Mouse (Mus musculus): ENCODE results near the gene Psmb5. TPM values are rescaled to one million over a fixed set of nuclear protein-coding genes. Genes with fewer than 3 reads are reported as not detected.

Psmb5 gene
- polyA plus RNA-seq, 1 experiment from 2014 or later = 399 TPM

MicroRNAs within 50 kb of the gene (microRNA counts, 519-probe panel; counts per million panel counts)
- not detected for microRNA mmu-miR-686

Small RNAs within 50 kb of the gene (microRNA-seq; reads per million reads assigned to microRNA genes)
- gene Mir686 (not detected), gene Mir6948 (not detected)

Other genes with a start within 250 kb of the Psmb5 start
- gene Slc7a7, start 200.2 kb downstream of the Psmb5 start, polyA plus RNA-seq (2016; fragmentation: Nextera tagmentation; extraction: Ambion mirVana) = 4.2 and 5.4 TPM in 2 replicates
- 274 and 307 TPM in 2 replicates for gene Mrpl52, start 191.1 kb downstream of the Psmb5 start, polyA plus RNA-seq (2016; fragmentation: Nextera tagmentation; extraction: Ambion mirVana)
- 76.0 and 79.2 TPM in 2 replicates for gene Mmp14, start 186.4 kb downstream of the Psmb5 start, polyA plus RNA-seq (2016; fragmentation: Nextera tagmentation; extraction: Ambion mirVana)
- gene Lrp10, start 153.9 kb downstream of the Psmb5 start, polyA plus RNA-seq (2016; fragmentation: Nextera tagmentation; extraction: Ambion mirVana) = 26.2 and 29.8 TPM in 2 replicates
- 26.1 and 29.9 TPM in 2 replicates for gene Rem2, start 141.9 kb downstream of the Psmb5 start, polyA plus RNA-seq (2016; fragmentation: Nextera tagmentation; extraction: Ambion mirVana)
- 122 and 125 TPM in 2 replicates for gene Prmt5, start 100.5 kb downstream of the Psmb5 start, polyA plus RNA-seq (2016; fragmentation: Nextera tagmentation; extraction: Ambion mirVana)
- 43.5 and 47.5 TPM in 2 replicates for gene Haus4, start 63.4 kb downstream of the Psmb5 start, polyA plus RNA-seq (2016; fragmentation: Nextera tagmentation; extraction: Ambion mirVana)
- gene Ajuba, start 40.5 kb downstream of the Psmb5 start, polyA plus RNA-seq (2016; fragmentation: Nextera tagmentation; extraction: Ambion mirVana) = 37.5 and 47.3 TPM in 2 replicates
- 9.0 and 9.2 TPM in 2 replicates for gene 4931414P19Rik, start 12.0 kb downstream of the Psmb5 start, polyA plus RNA-seq (2016; fragmentation: Nextera tagmentation; extraction: Ambion mirVana)
- 0.04 TPM in 1 of 2 replicates, not detected in the other for gene Psmb11, start 3.4 kb upstream of the Psmb5 start, polyA plus RNA-seq (2016; fragmentation: Nextera tagmentation; extraction: Ambion mirVana)
- gene Gm17606, start 22.9 kb upstream of the Psmb5 start, polyA plus RNA-seq (2016; fragmentation: Nextera tagmentation; extraction: Ambion mirVana) = not detected in 2 replicates
- gene Cdh24, start 23.3 kb upstream of the Psmb5 start, polyA plus RNA-seq (2016; fragmentation: Nextera tagmentation; extraction: Ambion mirVana) = 9.8 and 10.7 TPM in 2 replicates
- 87.5 and 89.7 TPM in 2 replicates for gene 1700123O20Rik, start 68.2 kb upstream of the Psmb5 start, polyA plus RNA-seq (2016; fragmentation: Nextera tagmentation; extraction: Ambion mirVana)
- 188 and 190 TPM in 2 replicates for gene Acin1, start 68.9 kb upstream of the Psmb5 start, polyA plus RNA-seq (2016; fragmentation: Nextera tagmentation; extraction: Ambion mirVana)
- gene Gm29776, start 80.8 kb upstream of the Psmb5 start, polyA plus RNA-seq (2016; fragmentation: Nextera tagmentation; extraction: Ambion mirVana) = not detected in 2 replicates
- not detected in 2 replicates for gene Cebpe, start 94.2 kb upstream of the Psmb5 start, polyA plus RNA-seq (2016; fragmentation: Nextera tagmentation; extraction: Ambion mirVana)
- gene Slc7a8, start 163.9 kb upstream of the Psmb5 start, polyA plus RNA-seq (2016; fragmentation: Nextera tagmentation; extraction: Ambion mirVana) = 2.3 and 2.7 TPM in 2 replicates
- gene Rnf212b, start 196.1 kb upstream of the Psmb5 start, polyA plus RNA-seq (2016; fragmentation: Nextera tagmentation; extraction: Ambion mirVana) = not detected in 2 replicates

All from forebrain, embryonic 12.5 days (tissue).